Comparison of ENCODE assay signal across 22 mouse cellular contexts in genomic region chr1:137376685-137377084, GRCm38 (mm10).
"Had no signal": no experiment of that assay in that cellular context is flagged by ENCODE, and none has a peak within 500 bp of the region (broad histone marks: within the 10 kb centered on the region; RNA-seq: fewer than 3 reads in every experiment).

No protein-coding gene starts in this region.

- H3K27me3 ChIP-seq: intestine, embryonic 15.5 days; liver, embryonic 12.5 days; liver, embryonic 15.5 days; lung, embryonic 15.5 days; megakaryocyte, embryonic 14.5 days; midbrain, embryonic 13.5 days; neural tube, embryonic 13.5 days had no signal

- H3K4me3 ChIP-seq: intestine, embryonic 15.5 days; layer of hippocampus, adult 2 months; left cerebral cortex, adult 2 months; liver, embryonic 12.5 days; liver, embryonic 15.5 days; lung, embryonic 15.5 days; megakaryocyte, embryonic 14.5 days; midbrain, embryonic 10.5 days; midbrain, embryonic 13.5 days; myocyte; neural tube, embryonic 13.5 days had no signal

- ATAC-seq: intestine, embryonic 15.5 days; liver, embryonic 12.5 days; midbrain, embryonic 13.5 days; midbrain, embryonic 16.5 days had no signal

- DNase-seq: kidney, adult 11 months; kidney, adult 8-10 months; layer of hippocampus, adult 9-11 months; layer of hippocampus, postnatal 36 days; liver; lung, adult 18-20 months; lung, postnatal 10 days; lung, postnatal 36 days; thymus, adult 18-20 months; thymus, postnatal 36 days had no signal

- H3K36me3 ChIP-seq: intestine, embryonic 15.5 days; liver, embryonic 12.5 days; liver, embryonic 15.5 days; lung, embryonic 15.5 days; midbrain, embryonic 10.5 days; midbrain, embryonic 13.5 days; neural tube, embryonic 13.5 days had no signal

- H3K4me2 ChIP-seq: intestine, embryonic 15.5 days; liver, embryonic 12.5 days; liver, embryonic 15.5 days; lung, embryonic 15.5 days; midbrain, embryonic 13.5 days; neural tube, embryonic 13.5 days had no signal

- H3K27ac ChIP-seq: intestine, embryonic 15.5 days; layer of hippocampus, adult 2 months; left cerebral cortex, adult 2 months; liver, embryonic 12.5 days; liver, embryonic 15.5 days; lung, embryonic 15.5 days; neural tube, embryonic 13.5 days had no signal

- H3K9me3 ChIP-seq: intestine, embryonic 15.5 days; liver, embryonic 12.5 days; liver, embryonic 15.5 days; lung, embryonic 15.5 days; midbrain, embryonic 10.5 days; midbrain, embryonic 13.5 days; neural tube, embryonic 13.5 days had no signal

- H3K4me1 ChIP-seq: intestine, embryonic 15.5 days; liver, embryonic 12.5 days; liver, embryonic 15.5 days; megakaryocyte, embryonic 14.5 days had no signal

- H3K9ac ChIP-seq: intestine, embryonic 15.5 days; liver, embryonic 12.5 days; liver, embryonic 15.5 days; lung, embryonic 15.5 days; midbrain, embryonic 13.5 days; neural tube, embryonic 13.5 days had no signal
